Mouse (Mus musculus) CH12.LX (cell line): ENCODE measurements around the gene Ly6g6e.

Experiments used
- BHLHE40 ChIP-seq: IDR thresholded peaks from 2 replicates; pipeline ENCODE4 v1.6.1; 2011; ENCODE audit warnings: mild to moderate bottlenecking, low read depth, low read length, improper control_type of control experiment
- CTCF ChIP-seq, 2 experiments: IDR thresholded peaks in 1 of 2; conservative IDR thresholded peaks in 1 of 2; 2 replicates each; pipeline ENCODE4 v1.5.1; 2011 to 2012; ENCODE audit warnings: low read depth in 2 of 2, low read length in 2 of 2, improper control_type of control experiment in 1 of 2, inconsistent platforms in 1 of 2, mild to moderate bottlenecking in 1 of 2, moderate library complexity in 1 of 2
- EP300 ChIP-seq: IDR thresholded peaks from 2 replicates; pipeline ENCODE4 v1.6.1; 2011; ENCODE audit warnings: low read length, improper control_type of control experiment
- HCFC1 ChIP-seq: IDR thresholded peaks from 2 replicates; pipeline ENCODE4 v1.6.1; 2012; ENCODE audit warnings: low read depth, mild to moderate bottlenecking, inconsistent platforms, low read length, improper control_type of control experiment
- IRF4 ChIP-seq: IDR thresholded peaks from 2 replicates; pipeline ENCODE4 v1.6.1; 2014; ENCODE audit warnings: low read depth, mild to moderate bottlenecking, inconsistent platforms, low read length, improper control_type of control experiment
- MAX ChIP-seq: IDR thresholded peaks from 2 replicates; pipeline ENCODE4 v1.6.1; 2011; ENCODE audit warnings: low read length, improper control_type of control experiment
- PAX5 ChIP-seq: IDR thresholded peaks from 2 replicates; pipeline ENCODE4 v1.6.1; 2012; ENCODE audit warnings: low read length, inconsistent platforms, mixed read lengths
- RAD21 ChIP-seq: IDR thresholded peaks from 2 replicates; pipeline ENCODE4 v1.6.1; 2011; ENCODE audit warnings: low read depth, mild to moderate bottlenecking, low read length, improper control_type of control experiment, moderate library complexity
- USF1 ChIP-seq: IDR thresholded peaks from 2 replicates; pipeline ENCODE4 v1.6.1; 2014; ENCODE audit warnings: low read depth, mild to moderate bottlenecking, inconsistent platforms, low read length, improper control_type of control experiment
- ZC3H11A ChIP-seq: IDR thresholded peaks from 2 replicates; pipeline ENCODE4 v1.6.1; 2012; ENCODE audit warnings: low read depth, mild to moderate bottlenecking, inconsistent platforms, low read length, improper control_type of control experiment
- ZNF384 ChIP-seq: IDR thresholded peaks from 2 replicates; pipeline ENCODE4 v1.6.1; 2012; ENCODE audit warnings: low read depth, low read length, improper control_type of control experiment, inconsistent platforms

GRCm38 (mm10) chr17:35064951-35065947 lies 11.5 kb upstream of the Ly6g6e start, which contains the start of gene Ly6g6c:
- no peak for TF ChIP-seq CTCF (conservative IDR thresholded peaks at IDR 0.05 in 1 of 2, IDR thresholded peaks at IDR 0.05 in 1 of 2; ENCODE audit: low read depth in 2 of 2, low read length in 2 of 2)
- TF ChIP-seq USF1 = no peak
- TF ChIP-seq HCFC1 = no peak
- TF ChIP-seq RAD21 = no peak
- TF ChIP-seq MAX = no peak
- no peak for TF ChIP-seq IRF4
- TF ChIP-seq EP300 = no peak
- no peak for TF ChIP-seq ZNF384
- TF ChIP-seq BHLHE40 = no peak
- no peak for TF ChIP-seq ZC3H11A
- TF ChIP-seq PAX5 = no peak
